Mouse (Mus musculus): ENCODE data around the gene Slc29a3.
"Not testable (repeated sequence)": the region's sequence is repeated elsewhere in the genome, so short reads cannot be mapped to it uniquely, and the experiment has no call there.

Gene Slc29a3

GRCm38 (mm10) chr10:60724496-60724895 is 28.1 kb downstream of the Slc29a3 start:
- no peak for DNase-seq (ENCODE audit: low spot score)

GRCm38 (mm10) chr10:60723345-60723744 is 29.2 kb downstream of the Slc29a3 start:
- DNase-seq (ENCODE audit: low spot score) = no peak

GRCm38 (mm10) chr10:60721640-60722039 is 31.0 kb downstream of the Slc29a3 start:
- DNase-seq (ENCODE audit: low spot score) = no peak

- no peak for DNase-seq (ENCODE audit: low spot score)
These were observed 32.1 kb downstream of the Slc29a3 start for GRCm38 (mm10) chr10:60720461-60720860.

GRCm38 (mm10) chr10:60718491-60718890 is 34.1 kb downstream of the Slc29a3 start:
- no peak for DNase-seq (ENCODE audit: low spot score)

GRCm38 (mm10) chr10:60716449-60716848 is 36.1 kb downstream of the Slc29a3 start:
- no peak for DNase-seq (ENCODE audit: low spot score)

- DNase-seq (ENCODE audit: low spot score) = not testable (repeated sequence)
These were observed 40.3 kb downstream of the Slc29a3 start for GRCm38 (mm10) chr10:60712299-60712698.

- no peak for DNase-seq (ENCODE audit: low spot score)
These were observed 43.8 kb downstream of the Slc29a3 start for GRCm38 (mm10) chr10:60708837-60709236.

- DNase-seq (ENCODE audit: low spot score) = no peak
These were observed 46.3 kb downstream of the Slc29a3 start for GRCm38 (mm10) chr10:60706268-60706667.

- no peak for DNase-seq (ENCODE audit: low spot score)
These were observed 47.5 kb downstream of the Slc29a3 start for GRCm38 (mm10) chr10:60705134-60705533.

- no peak for DNase-seq (ENCODE audit: low spot score)
These were observed 54.8 kb downstream of the Slc29a3 start for GRCm38 (mm10) chr10:60697775-60698174.

GRCm38 (mm10) chr10:60696975-60697374 is 55.6 kb downstream of the Slc29a3 start:
- DNase-seq (ENCODE audit: low spot score) = peak; percentile 70

GRCm38 (mm10) chr10:60696390-60696789 is 56.2 kb downstream of the Slc29a3 start, which contains the start of gene Cdh23:
Cdh23 (minus strand) TSS chr10:60696490.
- no peak for DNase-seq (ENCODE audit: low spot score)

GRCm38 (mm10) chr10:60691671-60692390 is 60.8 kb downstream of the Slc29a3 start:
- DNase-seq (ENCODE audit: low spot score) = no peak

GRCm38 (mm10) chr10:60690960-60691359 is 61.6 kb downstream of the Slc29a3 start:
- DNase-seq (ENCODE audit: low spot score) = no peak

GRCm38 (mm10) chr10:60689396-60689795 is 63.2 kb downstream of the Slc29a3 start:
- no peak for DNase-seq (ENCODE audit: low spot score)

GRCm38 (mm10) chr10:60687011-60687776 is 65.4 kb downstream of the Slc29a3 start:
- peak; percentile 56 for DNase-seq (ENCODE audit: low spot score)

- DNase-seq (ENCODE audit: low spot score) = no peak
These were observed 66.0 kb downstream of the Slc29a3 start for GRCm38 (mm10) chr10:60686641-60686975.

- DNase-seq (ENCODE audit: low spot score) = no peak
These were observed 66.6 kb downstream of the Slc29a3 start for GRCm38 (mm10) chr10:60685764-60686640.

GRCm38 (mm10) chr10:60678926-60679325 is 73.7 kb downstream of the Slc29a3 start:
- DNase-seq (ENCODE audit: low spot score) = no peak

- no peak for DNase-seq (ENCODE audit: low spot score)
These were observed 75.3 kb downstream of the Slc29a3 start for GRCm38 (mm10) chr10:60677319-60677718.

GRCm38 (mm10) chr10:60670166-60670565 is 82.4 kb downstream of the Slc29a3 start:
- no peak for DNase-seq (ENCODE audit: low spot score)
